8 mouse cellular contexts compared by ENCODE assay signal in genomic region chr2:25582466-25583119, GRCm38 (mm10). TPM values are rescaled to one million over a fixed set of nuclear protein-coding genes. Genes with fewer than 3 reads are reported as not detected.
A peak's percentile ranks its signal among the peaks of the same experiment; 100 is the strongest.
DNase-seq lines count a peak whose midpoint lies in the region; ATAC-seq and TF ChIP-seq lines count a peak whose summit lies in the region.

No protein-coding gene starts in this region.

- H3K4me1 ChIP-seq in intestine, embryonic 14.5 days (replicated peaks; ENCODE audit: control insufficient read depth, insufficient read depth, low read length) = peaks cover 39% of the 10 kb centered on the region
- H3K4me1 ChIP-seq in intestine, postnatal 0 days (replicated peaks; ENCODE audit: control insufficient read depth, insufficient read depth, low read length) = peaks cover 21% of the 10 kb centered on the region

- no peaks in the 10 kb centered on the region for H3K9me3 ChIP-seq in intestine, embryonic 14.5 days (ENCODE audit: control insufficient read depth, low read length)
- no peaks in the 10 kb centered on the region for H3K9me3 ChIP-seq in intestine, postnatal 0 days (ENCODE audit: control insufficient read depth)

- H3K9ac ChIP-seq in intestine, embryonic 14.5 days (ENCODE audit: low read length) = no peak overlapping the region
- no peak overlapping the region for H3K9ac ChIP-seq in intestine, postnatal 0 days (ENCODE audit: low read depth, low read length)

- H3K27me3 ChIP-seq in intestine, embryonic 14.5 days (replicated peaks; ENCODE audit: control insufficient read depth, insufficient read depth, low read length) = peaks cover 34% of the 10 kb centered on the region
- peaks cover 29% of the 10 kb centered on the region for H3K27me3 ChIP-seq in intestine, postnatal 0 days (replicated peaks; ENCODE audit: control insufficient read depth, insufficient read depth, low read length)
- H3K27me3 ChIP-seq in myocyte (ENCODE audit: control insufficient read depth, insufficient read depth, insufficient read length) = no peaks in the 10 kb centered on the region

- H3K36me3 ChIP-seq in intestine, embryonic 14.5 days (ENCODE audit: control insufficient read depth, insufficient read depth, low read length) = peaks cover 43% of the 10 kb centered on the region
- H3K36me3 ChIP-seq in intestine, postnatal 0 days (ENCODE audit: control insufficient read depth, insufficient read depth) = peaks cover 32% of the 10 kb centered on the region
- H3K36me3 ChIP-seq in myocyte (ENCODE audit: control insufficient read depth, insufficient read depth) = peaks cover 5% of the 10 kb centered on the region

- peak; percentile 9; the same call in 1 of the 2 replicates for ATAC-seq in intestine, embryonic 14.5 days (replicated peaks; ENCODE audit: low FRiP score, low TSS enrichment, low read depth)
- ATAC-seq in intestine, postnatal 0 days = no peak
- ATAC-seq in common myeloid progenitor, adult 5-6 weeks (replicated peaks; ENCODE audit: low read depth, poor library complexity, severe bottlenecking) = peak; percentile 40
- ATAC-seq in erythroblast, adult 5-6 weeks (replicated peaks; ENCODE audit: low FRiP score, poor library complexity, severe bottlenecking) = no peak

- no peak overlapping the region for H3K4me2 ChIP-seq in intestine, embryonic 14.5 days (ENCODE audit: low read length)
- no peak overlapping the region for H3K4me2 ChIP-seq in intestine, postnatal 0 days (replicated peaks; ENCODE audit: low read depth)
- no peak overlapping the region for H3K4me2 ChIP-seq in myocyte (ENCODE audit: low read depth)

- no peak overlapping the region for H3ac ChIP-seq in myocyte (ENCODE audit: control insufficient read depth, insufficient read length)

- no peak overlapping the region for H3K27ac ChIP-seq in intestine, embryonic 14.5 days (ENCODE audit: low read depth)
- H3K27ac ChIP-seq in intestine, postnatal 0 days (ENCODE audit: low read depth, low read length) = no peak overlapping the region

- TF ChIP-seq CTCF in intestine, postnatal 0 days (IDR thresholded peaks at IDR 0.05; ENCODE audit: low read depth) = no peak

- no peaks in the 10 kb centered on the region for H3K79me2 ChIP-seq in myocyte (ENCODE audit: control insufficient read depth, insufficient read depth)

- 43% methylated on average over 12 of the region's 12 CpGs for WGBS in intestine, embryonic 14.5 days
- WGBS in intestine, postnatal 0 days = 56% methylated on average over 12 of the region's 12 CpGs

- DNase-seq in intestine, embryonic 14.5 days (ENCODE audit: low spot score) = no peak
- peak; percentile 9 for DNase-seq in Muller cell, postnatal 12 days (ENCODE audit: inconsistent ontology term)
- peak; percentile 86 to 87 for DNase-seq in layer of hippocampus, postnatal 10 days (ENCODE audit: low spot score in 2 of 2)
- DNase-seq in adipocyte (ENCODE audit: low spot score) = no peak

- no peak for TF ChIP-seq POLR2A in myocyte (IDR thresholded peaks at IDR 0.05; ENCODE audit: insufficient read length, low read depth)

- no peak overlapping the region for H3K4me3 ChIP-seq in intestine, embryonic 14.5 days (ENCODE audit: low read depth, low read length)
- H3K4me3 ChIP-seq in intestine, postnatal 0 days (ENCODE audit: low read depth, low read length) = no peak overlapping the region
- H3K4me3 ChIP-seq in myocyte = no peak overlapping the region

TF ChIP-seq in myocyte, 11 proteins besides CTCF, POLR2A, EP300 and RAD21:
- no peak for TF ChIP-seq TCF3 (IDR thresholded peaks at IDR 0.05; ENCODE audit: insufficient read length, low read depth)
- TF ChIP-seq CEBPB (IDR thresholded peaks at IDR 0.05; ENCODE audit: insufficient read depth, poor library complexity, severe bottlenecking) = no peak
- TF ChIP-seq MYOD1 (IDR thresholded peaks at IDR 0.05; ENCODE audit: control insufficient read depth in 1 of 3, insufficient read length in 2 of 3, low read depth in 2 of 3) = no peak
- TF ChIP-seq MYOG (IDR thresholded peaks at IDR 0.05; ENCODE audit: control insufficient read depth in 1 of 3, insufficient read depth in 1 of 3, insufficient read length in 2 of 3, low read depth in 2 of 3) = no peak
- peak; percentile 72 for TF ChIP-seq POLR2AphosphoS2 (IDR thresholded peaks at IDR 0.05; ENCODE audit: insufficient read length, low read depth)
- TF ChIP-seq REST (IDR thresholded peaks at IDR 0.05; ENCODE audit: insufficient read depth, insufficient read length) = no peak
- no peak for TF ChIP-seq E2F4 (IDR thresholded peaks at IDR 0.05; ENCODE audit: insufficient read depth)
- no peak for TF ChIP-seq TCF12 (IDR thresholded peaks at IDR 0.05; ENCODE audit: insufficient read depth, poor library complexity, severe bottlenecking)

RNA-seq across cellular contexts. Expression of gene Ajm1, which starts 1.0 kb away (rescaled TPM):
- 1.8 and 2.0 TPM in 2 replicates for polyA plus RNA-seq in intestine, embryonic 14.5 days (2014; fragmentation: Nextera tagmentation; extraction: Ambion mirVana)
- polyA plus RNA-seq in intestine, postnatal 0 days (2015; fragmentation: Nextera tagmentation; extraction: Ambion mirVana) = 0.68 and 0.78 TPM in 2 replicates
- total RNA-seq in common myeloid progenitor, adult 5-6 weeks (2017) = 0.55 TPM in 1 of 2 replicates, not detected in the other
- 10 to 100 TPM; 82.7 to 84.8 TPM for total RNA-seq in layer of hippocampus, postnatal 10 days (2021)
- 1.0 TPM for polyA plus RNA-seq in myocyte (2012; fragmentation: generic; extraction: Trizol)
- total RNA-seq in erythroblast, adult 5-6 weeks (2015; ENCODE audit: low replicate concordance) = 0.63 TPM in 1 of 2 replicates, not detected in the other
- not detected in 2 replicates for total RNA-seq in erythroblast, adult 5-6 weeks (2017; ENCODE audit: low replicate concordance)

RNA-seq across cellular contexts. Expression of gene Phpt1, which starts 7.6 kb away (rescaled TPM):
- polyA plus RNA-seq in intestine, embryonic 14.5 days (2014; fragmentation: Nextera tagmentation; extraction: Ambion mirVana) = 278 and 287 TPM in 2 replicates
- polyA plus RNA-seq in intestine, postnatal 0 days (2015; fragmentation: Nextera tagmentation; extraction: Ambion mirVana) = 116 TPM in 2 replicates
- total RNA-seq in common myeloid progenitor, adult 5-6 weeks (2017) = 33.5 and 40.8 TPM in 2 replicates
- total RNA-seq in layer of hippocampus, postnatal 10 days (2021) = 10 to 100 TPM; 94.5 to 99.8 TPM
- polyA plus RNA-seq in myocyte (2012; fragmentation: generic; extraction: Trizol) = 108 TPM
- total RNA-seq in erythroblast, adult 5-6 weeks (2015; ENCODE audit: low replicate concordance) = 0.96 and 7.1 TPM in 2 replicates
- 2.1 TPM in 1 of 2 replicates, not detected in the other for total RNA-seq in erythroblast, adult 5-6 weeks (2017; ENCODE audit: low replicate concordance)

RNA-seq across cellular contexts. Expression of gene Mamdc4, which starts 7.9 kb away (rescaled TPM):
- 59.1 and 85.2 TPM in 2 replicates for polyA plus RNA-seq in intestine, embryonic 14.5 days (2014; fragmentation: Nextera tagmentation; extraction: Ambion mirVana)
- 588 and 718 TPM in 2 replicates for polyA plus RNA-seq in intestine, postnatal 0 days (2015; fragmentation: Nextera tagmentation; extraction: Ambion mirVana)
- 3.4 TPM in 1 of 2 replicates, not detected in the other for total RNA-seq in common myeloid progenitor, adult 5-6 weeks (2017)
- total RNA-seq in layer of hippocampus, postnatal 10 days (2021) = 1 to 10 TPM; 1.0 to 5.4 TPM
- 8.7 TPM for polyA plus RNA-seq in myocyte (2012; fragmentation: generic; extraction: Trizol)
- total RNA-seq in erythroblast, adult 5-6 weeks (2015; ENCODE audit: low replicate concordance) = 2.5 and 7.1 TPM in 2 replicates
- total RNA-seq in erythroblast, adult 5-6 weeks (2017; ENCODE audit: low replicate concordance) = 4.3 and 4.5 TPM in 2 replicates

RNA-seq across cellular contexts. Expression of gene Edf1, which starts 24.9 kb away (rescaled TPM):
- 356 and 385 TPM in 2 replicates for polyA plus RNA-seq in intestine, embryonic 14.5 days (2014; fragmentation: Nextera tagmentation; extraction: Ambion mirVana)
- polyA plus RNA-seq in intestine, postnatal 0 days (2015; fragmentation: Nextera tagmentation; extraction: Ambion mirVana) = 481 and 496 TPM in 2 replicates
- 57.2 and 84.7 TPM in 2 replicates for total RNA-seq in common myeloid progenitor, adult 5-6 weeks (2017)
- 100 to 1,000 TPM; 232 to 242 TPM for total RNA-seq in layer of hippocampus, postnatal 10 days (2021)
- 513 TPM for polyA plus RNA-seq in myocyte (2012; fragmentation: generic; extraction: Trizol)
- total RNA-seq in erythroblast, adult 5-6 weeks (2015; ENCODE audit: low replicate concordance) = 27.3 and 50.2 TPM in 2 replicates
- 32.2 and 32.9 TPM in 2 replicates for total RNA-seq in erythroblast, adult 5-6 weeks (2017; ENCODE audit: low replicate concordance)

RNA-seq across cellular contexts. Expression of gene Rabl6, which starts 25.7 kb away (rescaled TPM):
- polyA plus RNA-seq in intestine, embryonic 14.5 days (2014; fragmentation: Nextera tagmentation; extraction: Ambion mirVana) = 59.2 and 65.6 TPM in 2 replicates
- 26.8 and 26.9 TPM in 2 replicates for polyA plus RNA-seq in intestine, postnatal 0 days (2015; fragmentation: Nextera tagmentation; extraction: Ambion mirVana)
- 78.2 and 83.9 TPM in 2 replicates for total RNA-seq in common myeloid progenitor, adult 5-6 weeks (2017)
- 10 to 100 TPM; 84.7 to 96.9 TPM for total RNA-seq in layer of hippocampus, postnatal 10 days (2021)
- polyA plus RNA-seq in myocyte (2012; fragmentation: generic; extraction: Trizol) = 76.5 TPM
- total RNA-seq in erythroblast, adult 5-6 weeks (2015; ENCODE audit: low replicate concordance) = 18.1 and 22.4 TPM in 2 replicates
- total RNA-seq in erythroblast, adult 5-6 weeks (2017; ENCODE audit: low replicate concordance) = 11.8 and 29.1 TPM in 2 replicates

Comparison
In these comparisons a context has a peak if more than half of its experiments do, and no peak if none do; other contexts are left out.
1. ATAC-seq: peak in intestine, embryonic 14.5 days (single experiment) and common myeloid progenitor, adult 5-6 weeks (single experiment); none in intestine, postnatal 0 days (single experiment) and erythroblast, adult 5-6 weeks (single experiment).
2. DNase-seq: peak in Muller cell, postnatal 12 days (single experiment) and layer of hippocampus, postnatal 10 days (2 of 2); none in intestine, embryonic 14.5 days (single experiment) and adipocyte (single experiment).
3. RNA of gene Ajm1, which starts 1.0 kb away (total RNA-seq): 82.7 to 84.8 TPM in layer of hippocampus, postnatal 10 days; 0.55 TPM in common myeloid progenitor, adult 5-6 weeks and 0.63 TPM in erythroblast, adult 5-6 weeks; every median in the first group is over 10 times any median in the second.